ENCODE assay signal across 25 mouse cellular contexts in the genomic region with DNA sequence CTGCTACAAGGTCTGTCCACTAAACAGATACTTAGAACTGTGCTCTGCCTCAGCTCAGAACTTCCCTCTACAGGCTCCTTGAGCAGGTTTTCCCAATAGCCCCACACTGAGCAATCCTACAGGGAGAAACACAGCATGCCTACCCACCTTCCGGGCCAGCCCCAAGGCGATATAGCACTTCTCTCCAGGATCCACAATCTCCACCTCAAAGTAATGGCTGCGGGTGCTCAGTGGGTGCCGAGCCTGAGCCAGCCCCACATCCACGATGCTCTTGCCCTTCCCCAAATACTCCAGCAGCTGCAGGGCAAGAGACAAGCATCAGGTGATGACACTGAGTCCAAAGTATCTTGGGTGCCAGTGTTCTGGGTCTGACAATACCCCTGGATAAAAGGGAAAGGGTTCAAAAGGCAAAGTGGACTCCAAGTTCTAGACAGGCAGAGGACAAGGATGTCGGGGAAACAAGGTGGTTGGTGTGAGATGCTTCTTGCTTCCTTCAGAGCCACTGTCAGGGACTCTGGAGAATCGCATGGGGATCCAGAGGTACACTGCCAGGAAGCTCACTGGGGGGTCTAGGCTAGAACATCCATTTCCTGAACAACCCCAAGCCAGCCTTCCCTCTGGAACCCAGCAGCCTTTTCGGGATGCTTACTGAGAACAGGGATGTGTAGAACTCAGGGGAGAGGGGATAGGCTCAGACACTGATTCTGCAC. TPM values are rescaled to one million over a fixed set of nuclear protein-coding genes. Genes with fewer than 3 reads are reported as not detected.
DNase-seq lines count a peak whose midpoint lies in the region; ATAC-seq and TF ChIP-seq lines count a peak whose summit lies in the region.
"Had no signal": no experiment of that assay in that cellular context is flagged by ENCODE, and none has a peak within 500 bp of the region (broad histone marks: within the 10 kb centered on the region; RNA-seq: fewer than 3 reads in every experiment).

No protein-coding gene starts in this region.

- peaks cover 10% of the 10 kb centered on the region; the same call in 1 of the 2 replicates for H3K4me1 ChIP-seq in intestine, embryonic 16.5 days (ENCODE audit: control insufficient read depth, insufficient read depth, low read length)
- H3K4me1 ChIP-seq in intestine, embryonic 15.5 days (replicated peaks) = peaks cover 11% of the 10 kb centered on the region; the same call in 1 of the 2 replicates
- peaks cover 54% of the 10 kb centered on the region for H3K4me1 ChIP-seq in embryonic facial prominence, embryonic 15.5 days

- 73% methylated on average over 8 of the region's 8 CpGs for WGBS in intestine, embryonic 16.5 days
- WGBS in intestine, embryonic 15.5 days = 72% methylated on average over 8 of the region's 8 CpGs
- 68% methylated on average over 8 of the region's 8 CpGs for WGBS in embryonic facial prominence, embryonic 15.5 days

- DNase-seq in cerebellum, postnatal 14 days = peak; percentile 44 to 77
- peak; percentile 33 for DNase-seq in gastrocnemius, adult 2 months
- DNase-seq in gastrocnemius, adult 8-10 months (ENCODE audit: low spot score in 2 of 2) = no peak
- DNase-seq in adrenal gland, adult 8-10 months = no peak
- DNase-seq: B cell, adult 2 months; kidney, adult 11 months; kidney, postnatal 36 days; layer of hippocampus, adult 9-11 months; lung, postnatal 4 days; midbrain, embryonic 14.5 days; retina, postnatal 1 day; right cerebral cortex, postnatal 25 days; spleen, adult 18-20 months; thymus, postnatal 14 days had no signal

- peaks cover 13% of the 10 kb centered on the region for H3K36me3 ChIP-seq in intestine, embryonic 16.5 days (ENCODE audit: control insufficient read depth, insufficient read depth, low read length)
- peaks cover 41% of the 10 kb centered on the region for H3K36me3 ChIP-seq in intestine, embryonic 15.5 days
- peaks cover 62% of the 10 kb centered on the region for H3K36me3 ChIP-seq in embryonic facial prominence, embryonic 15.5 days

- no peaks in the 10 kb centered on the region for H3K27me3 ChIP-seq in intestine, embryonic 16.5 days (replicated peaks; ENCODE audit: control insufficient read depth, insufficient read depth, low read length)
- H3K27me3 ChIP-seq in intestine, embryonic 15.5 days (replicated peaks) = no peaks in the 10 kb centered on the region
- no peaks in the 10 kb centered on the region for H3K27me3 ChIP-seq in embryonic facial prominence, embryonic 15.5 days
- H3K27me3 ChIP-seq: CH12.LX; kidney, embryonic 15.5 days; limb, embryonic 15.5 days; Patski had no signal

- H3K4me2 ChIP-seq in intestine, embryonic 16.5 days (ENCODE audit: low read depth, low read length) = no peak overlapping the region
- no peak overlapping the region for H3K4me2 ChIP-seq in intestine, embryonic 15.5 days (replicated peaks)
- H3K4me2 ChIP-seq in embryonic facial prominence, embryonic 15.5 days (replicated peaks) = no peak overlapping the region
- H3K4me2 ChIP-seq: hindbrain, embryonic 14.5 days; kidney, embryonic 15.5 days; limb, embryonic 15.5 days had no signal

- 0 out of 2 replicates have a peak overlapping the region, but pooled peaks have one; percentile 24 for H3K9ac ChIP-seq in intestine, embryonic 16.5 days (ENCODE audit: low read depth, low read length)
- H3K9ac ChIP-seq in intestine, embryonic 15.5 days = no peak overlapping the region
- no peak overlapping the region for H3K9ac ChIP-seq in embryonic facial prominence, embryonic 15.5 days
- H3K9ac ChIP-seq: hindbrain, embryonic 14.5 days; kidney, embryonic 15.5 days; limb, embryonic 15.5 days had no signal

- ATAC-seq in cerebellum, adult (ENCODE audit: insufficient number of reproducible peaks, low FRiP score, low TSS enrichment) = no peak
- ATAC-seq in intestine, embryonic 16.5 days = no peak
- no peak for ATAC-seq in intestine, embryonic 15.5 days
- no peak for ATAC-seq in embryonic facial prominence, embryonic 15.5 days (ENCODE audit: insufficient number of reproducible peaks, low FRiP score, low TSS enrichment, low read depth)
- ATAC-seq: Patski had no signal

- TF ChIP-seq CTCF in gastrocnemius, adult 2 months (IDR thresholded peaks at IDR 0.05) = no peak

- H3K4me3 ChIP-seq in gastrocnemius, adult 2 months = no peak overlapping the region
- H3K4me3 ChIP-seq in intestine, embryonic 16.5 days (ENCODE audit: low read length) = no peak overlapping the region
- no peak overlapping the region for H3K4me3 ChIP-seq in intestine, embryonic 15.5 days (replicated peaks)
- no peak overlapping the region for H3K4me3 ChIP-seq in embryonic facial prominence, embryonic 15.5 days (replicated peaks)
- H3K4me3 ChIP-seq: kidney, embryonic 15.5 days; limb, embryonic 15.5 days had no signal

- intact Hi-C loops in gastrocnemius, adult 2 months (cut with DNase I) = loop anchor here (10.0 kb wide), 1 partner anchor 106 kb away; no protein-coding TSS in a partner anchor

- H3K9me3 ChIP-seq in intestine, embryonic 16.5 days (ENCODE audit: control insufficient read depth, low read length) = no peaks in the 10 kb centered on the region
- H3K9me3 ChIP-seq in intestine, embryonic 15.5 days = no peaks in the 10 kb centered on the region
- no peaks in the 10 kb centered on the region for H3K9me3 ChIP-seq in embryonic facial prominence, embryonic 15.5 days (replicated peaks)
- H3K9me3 ChIP-seq: G1E; kidney, embryonic 15.5 days; limb, embryonic 15.5 days had no signal

- H3K27ac ChIP-seq in gastrocnemius, adult 2 months = peak overlapping the region; percentile 79
- no peak overlapping the region for H3K27ac ChIP-seq in intestine, embryonic 16.5 days (ENCODE audit: low read length)
- H3K27ac ChIP-seq in intestine, embryonic 15.5 days = no peak overlapping the region
- H3K27ac ChIP-seq in embryonic facial prominence, embryonic 15.5 days (replicated peaks) = peak overlapping the region; percentile 13; the same call in 1 of the 2 replicates
- H3K27ac ChIP-seq: limb, embryonic 15.5 days had no signal

RNA-seq across cellular contexts. Expression of a gene that starts 16.8 kb away (rescaled TPM):
- total RNA-seq in gastrocnemius, adult 2 months (2021) = 1 to 10 TPM; 4.4 to 5.8 TPM
- 1 to 10 TPM; 6.8 to 8.7 (median 7.3) TPM for total RNA-seq in gastrocnemius, adult 8-10 months (2022)
- 27.5 and 28.0 TPM in 2 replicates for polyA plus RNA-seq in intestine, embryonic 16.5 days (2015; fragmentation: Nextera tagmentation; extraction: Ambion mirVana)
- polyA plus RNA-seq in intestine, embryonic 15.5 days (2015; fragmentation: Nextera tagmentation; extraction: Ambion mirVana) = 20.7 and 24.3 TPM in 2 replicates
- polyA plus RNA-seq in embryonic facial prominence, embryonic 15.5 days (2015; fragmentation: Nextera tagmentation; extraction: Ambion mirVana) = 27.4 and 31.7 TPM in 2 replicates
- 10 to 100 TPM; 46.6 to 70.4 (median 57.7) TPM for total RNA-seq in adrenal gland, adult 8-10 months (2022)

RNA-seq across cellular contexts. Expression of a gene that starts 19.1 kb away (rescaled TPM):
- 10 to 100 TPM; 39.1 to 44.1 TPM for total RNA-seq in gastrocnemius, adult 2 months (2021)
- total RNA-seq in gastrocnemius, adult 8-10 months (2022) = 10 to 100 TPM; 17.3 to 37.7 (median 32.0) TPM
- polyA plus RNA-seq in intestine, embryonic 16.5 days (2015; fragmentation: Nextera tagmentation; extraction: Ambion mirVana) = 26.4 and 28.6 TPM in 2 replicates
- 28.2 and 31.8 TPM in 2 replicates for polyA plus RNA-seq in intestine, embryonic 15.5 days (2015; fragmentation: Nextera tagmentation; extraction: Ambion mirVana)
- 45.5 and 57.2 TPM in 2 replicates for polyA plus RNA-seq in embryonic facial prominence, embryonic 15.5 days (2015; fragmentation: Nextera tagmentation; extraction: Ambion mirVana)
- 100 to 1,000 TPM in 2 of 4 experiments, 10 to 100 TPM in 2; 77.5 to 129 (median 107) TPM for total RNA-seq in adrenal gland, adult 8-10 months (2022)
- total RNA-seq: megakaryocyte-erythroid progenitor cell, adult 5-6 weeks had no signal

RNA-seq across cellular contexts. Expression of a gene that starts 24.9 kb away (rescaled TPM):
- 10 to 100 TPM; 34.3 to 87.7 TPM for total RNA-seq in gastrocnemius, adult 2 months (2021)
- 10 to 100 TPM; 14.2 to 49.0 (median 27.1) TPM for total RNA-seq in gastrocnemius, adult 8-10 months (2022)
- 11.8 and 11.9 TPM in 2 replicates for polyA plus RNA-seq in intestine, embryonic 16.5 days (2015; fragmentation: Nextera tagmentation; extraction: Ambion mirVana)
- polyA plus RNA-seq in intestine, embryonic 15.5 days (2015; fragmentation: Nextera tagmentation; extraction: Ambion mirVana) = 10.9 and 12.7 TPM in 2 replicates
- polyA plus RNA-seq in embryonic facial prominence, embryonic 15.5 days (2015; fragmentation: Nextera tagmentation; extraction: Ambion mirVana) = 8.3 and 8.8 TPM in 2 replicates
- total RNA-seq in adrenal gland, adult 8-10 months (2022) = 10 to 100 TPM; 37.0 to 63.8 (median 49.2) TPM
- total RNA-seq: megakaryocyte-erythroid progenitor cell, adult 5-6 weeks had no signal

RNA-seq across cellular contexts. Expression of a gene that starts 31.1 kb away (rescaled TPM):
- under 1 TPM in 1 of 2 experiments, not detected in 1; 0.14 TPM for total RNA-seq in gastrocnemius, adult 2 months (2021)
- under 1 TPM in 2 of 4 experiments, not detected in 2; 0.10 to 0.21 TPM for total RNA-seq in gastrocnemius, adult 8-10 months (2022)
- 25.0 and 31.2 TPM in 2 replicates for polyA plus RNA-seq in intestine, embryonic 16.5 days (2015; fragmentation: Nextera tagmentation; extraction: Ambion mirVana)
- polyA plus RNA-seq in intestine, embryonic 15.5 days (2015; fragmentation: Nextera tagmentation; extraction: Ambion mirVana) = 12.0 and 14.3 TPM in 2 replicates
- 0.21 and 0.41 TPM in 2 replicates for polyA plus RNA-seq in embryonic facial prominence, embryonic 15.5 days (2015; fragmentation: Nextera tagmentation; extraction: Ambion mirVana)
- total RNA-seq in adrenal gland, adult 8-10 months (2022) = under 1 TPM; 0.15 to 0.43 (median 0.26) TPM
- polyA plus RNA-seq: hindbrain, embryonic 14.5 days; midbrain, embryonic 14.5 days had no signal

RNA-seq across cellular contexts. Expression of a gene that starts 45.7 kb away (rescaled TPM):
- 100 to 1,000 TPM; 187 to 246 TPM for total RNA-seq in gastrocnemius, adult 2 months (2021)
- 100 to 1,000 TPM; 227 to 269 (median 241) TPM for total RNA-seq in gastrocnemius, adult 8-10 months (2022)
- polyA plus RNA-seq in intestine, embryonic 16.5 days (2015; fragmentation: Nextera tagmentation; extraction: Ambion mirVana) = 112 and 117 TPM in 2 replicates
- 122 and 124 TPM in 2 replicates for polyA plus RNA-seq in intestine, embryonic 15.5 days (2015; fragmentation: Nextera tagmentation; extraction: Ambion mirVana)
- 107 and 113 TPM in 2 replicates for polyA plus RNA-seq in embryonic facial prominence, embryonic 15.5 days (2015; fragmentation: Nextera tagmentation; extraction: Ambion mirVana)
- 100 to 1,000 TPM; 232 to 294 (median 272) TPM for total RNA-seq in adrenal gland, adult 8-10 months (2022)

Comparison
In these comparisons a context has a peak if more than half of its experiments do, and no peak if none do; other contexts are left out.
1. DNase-seq: peak in cerebellum, postnatal 14 days (2 of 2) and gastrocnemius, adult 2 months (single experiment); none in gastrocnemius, adult 8-10 months (0 of 2) and adrenal gland, adult 8-10 months (single experiment).
2. H3K27ac ChIP-seq: peak in gastrocnemius, adult 2 months (single experiment) and embryonic facial prominence, embryonic 15.5 days (single experiment); none in intestine, embryonic 16.5 days (single experiment) and intestine, embryonic 15.5 days (single experiment).
3. RNA of a gene that starts 16.8 kb away (total RNA-seq): 46.6 to 70.4 TPM in adrenal gland, adult 8-10 months; 6.8 to 8.7 TPM in gastrocnemius, adult 8-10 months and 4.4 to 5.8 TPM in gastrocnemius, adult 2 months; every median in the first group is over 4 times any median in the second.